Mouse (Mus musculus) intestine, embryonic 14.5 days (tissue): Measurements from ENCODE around the gene Wdr11. TPM values are rescaled to one million over a fixed set of nuclear protein-coding genes. Genes with fewer than 3 reads are reported as not detected.

Experiments used
- ATAC-seq: fragments of 200-750 bp; cut with Nextera tagmentation; replicated peaks from 2 replicates; pipeline ENCODE4 v1.8.0; 2017; ENCODE audit warnings: low read depth, moderate number of reproducible peaks, moderate TSS enrichment, moderate library complexity; ENCODE audit not compliant: low FRiP score, low TSS enrichment
- DNase-seq: peaks from one replicate; pipeline ENCODE4 v3.0.0-alpha.2; 2018; ENCODE audit warnings: low spot score
- H3K27ac ChIP-seq: fragments of 300-500 bp; sonication (generic); 2 replicates; pipeline ENCODE4 v1.5.1; 2014; ENCODE audit warnings: low read depth, mild to moderate bottlenecking, control low read depth
- H3K27me3 ChIP-seq: fragments of 300-500 bp; sonication (generic); replicated peaks from 2 replicates; pipeline ENCODE4 v1.6.1; 2014; ENCODE audit warnings: low read length, control low read depth; ENCODE audit not compliant: control insufficient read depth, insufficient read depth
- H3K36me3 ChIP-seq: fragments of 300-500 bp; sonication (generic); 2 replicates; pipeline ENCODE4 v1.6.1; 2014; ENCODE audit warnings: low read length, control low read depth; ENCODE audit not compliant: control insufficient read depth, insufficient read depth
- H3K4me1 ChIP-seq: fragments of 300-500 bp; sonication (generic); replicated peaks from 2 replicates; pipeline ENCODE4 v1.6.1; 2014; ENCODE audit warnings: low read length, control low read depth, mixed read lengths; ENCODE audit not compliant: control insufficient read depth, insufficient read depth
- H3K4me2 ChIP-seq: fragments of 300-500 bp; sonication (generic); 2 replicates; pipeline ENCODE4 v1.6.1; 2014; ENCODE audit warnings: low read length
- H3K4me3 ChIP-seq: fragments of 300-500 bp; sonication (generic); 2 replicates; pipeline ENCODE4 v1.5.1; 2014; ENCODE audit warnings: low read depth, low read length, control low read depth, mixed read lengths
- H3K9ac ChIP-seq: fragments of 300-500 bp; sonication (generic); 2 replicates; pipeline ENCODE4 v1.6.1; 2014; ENCODE audit warnings: mild to moderate bottlenecking, low read length
- H3K9me3 ChIP-seq: fragments of 300-500 bp; sonication (generic); 2 replicates; pipeline ENCODE4 v1.6.1; 2016; ENCODE audit warnings: low read length, control low read depth; ENCODE audit not compliant: control insufficient read depth
- WGBS: fragments of 180-500 bp; shearing (Covaris S2); extraction: QIAGEN DNeasy Blood & Tissue Kit; methylation state at CpG from one replicate; pipeline ENCODE4 v1.1.7; 2014; 5-methylcytosine and 5-hydroxymethylcytosine counted together
- polyA plus RNA-seq: library from polyadenylated mRNA; unstranded; fragments of >200 nt; fragmentation: Nextera tagmentation; extraction: Ambion mirVana; gene quantifications from 2 replicates; pipeline ENCODE4 v1.2.1, GENCODE M21; 2014

The Wdr11 gene
- polyA plus RNA-seq, 1 experiment from 2014 or later, result 39.3 TPM

DNA sequence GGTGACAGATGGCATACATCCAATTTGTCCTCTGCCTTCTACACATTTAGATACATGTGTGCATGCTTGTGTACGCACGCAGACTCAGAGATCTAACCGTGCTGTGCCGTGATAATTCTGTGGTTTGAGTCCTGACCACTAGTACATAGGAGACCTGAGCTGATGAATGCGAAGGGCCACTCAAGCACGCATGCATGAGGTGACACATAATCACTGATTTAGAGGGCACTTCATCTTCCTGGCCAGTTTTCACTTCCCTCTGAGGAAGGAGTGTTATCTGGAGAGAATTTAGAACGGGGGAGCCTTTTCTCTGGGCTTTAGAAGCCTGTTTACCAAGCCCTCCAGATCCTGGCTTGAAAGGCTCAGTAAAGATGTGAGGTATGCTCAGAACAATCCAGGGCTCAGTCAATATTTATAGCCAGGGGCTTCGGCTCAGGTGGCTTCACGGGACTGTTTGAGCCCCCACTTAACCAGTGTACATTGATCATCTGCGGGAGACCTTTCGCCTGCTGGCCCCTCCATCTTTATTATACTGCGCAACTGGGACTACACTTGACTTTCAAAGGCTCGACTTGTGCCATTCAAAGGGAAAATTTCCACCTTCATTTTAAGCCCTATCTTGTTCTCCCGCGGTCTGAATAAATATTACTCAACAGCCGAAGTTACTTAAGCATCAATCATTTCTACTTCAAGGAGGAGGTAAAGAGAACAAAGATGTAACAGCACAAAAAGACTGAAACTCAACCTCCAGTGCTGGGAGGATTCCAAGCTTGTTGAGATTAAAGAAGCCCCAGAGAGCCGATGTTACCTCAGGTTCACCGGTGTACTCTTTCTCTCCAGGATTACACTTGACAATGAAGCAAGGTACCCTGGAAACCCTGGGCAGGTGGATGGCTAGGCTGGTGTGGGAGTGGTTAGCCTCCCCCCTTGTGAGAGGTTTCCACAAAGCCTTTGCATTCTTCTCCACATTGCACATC, 80.3 kb downstream of the Wdr11 start:
- Histone ChIP-seq H3K9ac (no peak overlapping the region), H3K27ac (no peak overlapping the region), H3K4me3 (no peak overlapping the region), H3K36me3 (no peaks in the 10 kb centered on the region), H3K9me3 (no peaks in the 10 kb centered on the region), H3K27me3 (no peaks in the 10 kb centered on the region), H3K4me1 (peaks cover 4% of the 10 kb centered on the region; the same call in 1 of the 2 replicates), H3K4me2 (no peak overlapping the region)
- ATAC-seq (no peak), DNase-seq (no peak)
- 64% methylated on average over 18 of the region's 18 CpGs for WGBS

DNA sequence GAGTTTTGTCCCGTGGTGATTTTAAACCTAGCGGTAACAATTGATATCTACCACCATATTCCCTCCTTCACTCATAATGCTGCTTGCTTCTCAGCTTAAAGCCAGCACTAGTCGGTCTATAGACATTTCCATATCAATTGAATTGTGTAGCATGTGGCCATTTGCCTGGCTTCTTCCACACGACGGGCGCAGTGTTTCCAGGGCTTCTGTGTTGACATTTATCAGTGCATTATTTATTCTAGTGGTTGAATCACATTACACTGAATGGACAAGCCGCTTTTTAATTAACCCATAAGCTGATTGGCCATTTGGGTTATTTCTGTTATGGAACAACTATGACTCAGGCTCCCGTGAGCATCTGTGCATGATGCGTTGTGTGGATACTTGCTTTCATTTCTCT, 82.1 kb downstream of the Wdr11 start:
- H3K4me2 ChIP-seq, result no peak overlapping the region
- no peak overlapping the region for H3K27ac ChIP-seq
- H3K36me3 ChIP-seq, result no peaks in the 10 kb centered on the region
- H3K4me1 ChIP-seq, result peaks cover 7% of the 10 kb centered on the region; the same call in 1 of the 2 replicates
- 84% methylated on average over 9 of the region's 9 CpGs for WGBS
- H3K27me3 ChIP-seq, result no peaks in the 10 kb centered on the region
- ATAC-seq (no peak), DNase-seq (no peak)
- no peak overlapping the region for H3K9ac ChIP-seq
- H3K4me3 ChIP-seq, result no peak overlapping the region
- H3K9me3 ChIP-seq, result no peaks in the 10 kb centered on the region

GRCm38 (mm10) chr7:129674558-129674957, 82.9 kb downstream of the Wdr11 start:
- H3K27ac ChIP-seq, result no peak overlapping the region
- H3K4me2 ChIP-seq, result no peak overlapping the region
- ATAC-seq (no peak), DNase-seq (no peak)
- H3K9me3 ChIP-seq, result no peaks in the 10 kb centered on the region
- H3K4me3 ChIP-seq, result no peak overlapping the region
- H3K4me1 ChIP-seq, result peaks cover 13% of the 10 kb centered on the region
- 84% methylated on average over 4 of the region's 4 CpGs for WGBS
- no peak overlapping the region for H3K9ac ChIP-seq
- H3K27me3 ChIP-seq, result no peaks in the 10 kb centered on the region
- no peaks in the 10 kb centered on the region for H3K36me3 ChIP-seq

GRCm38 (mm10) chr7:129675852-129676251, 84.2 kb downstream of the Wdr11 start:
- H3K4me1 ChIP-seq, result peaks cover 16% of the 10 kb centered on the region

GRCm38 (mm10) chr7:129677141-129677540, 85.5 kb downstream of the Wdr11 start:
- Histone ChIP-seq H3K27ac (no peak overlapping the region), H3K9ac (no peak overlapping the region)
- no peak for DNase-seq

More at GRCm38 (mm10) chr7:129675852-129676251, 84.2 kb downstream of the Wdr11 start:
- H3K9ac ChIP-seq, result no peak overlapping the region
- H3K4me2 ChIP-seq, result no peak overlapping the region
- ATAC-seq, result no peak
- H3K27ac ChIP-seq, result no peak overlapping the region
- H3K4me3 ChIP-seq, result no peak overlapping the region
- 89% methylated on average over 6 of the region's 6 CpGs for WGBS
- no peaks in the 10 kb centered on the region for H3K27me3 ChIP-seq
- H3K9me3 ChIP-seq, result no peaks in the 10 kb centered on the region
- no peaks in the 10 kb centered on the region for H3K36me3 ChIP-seq
- DNase-seq, result no peak

DNA sequence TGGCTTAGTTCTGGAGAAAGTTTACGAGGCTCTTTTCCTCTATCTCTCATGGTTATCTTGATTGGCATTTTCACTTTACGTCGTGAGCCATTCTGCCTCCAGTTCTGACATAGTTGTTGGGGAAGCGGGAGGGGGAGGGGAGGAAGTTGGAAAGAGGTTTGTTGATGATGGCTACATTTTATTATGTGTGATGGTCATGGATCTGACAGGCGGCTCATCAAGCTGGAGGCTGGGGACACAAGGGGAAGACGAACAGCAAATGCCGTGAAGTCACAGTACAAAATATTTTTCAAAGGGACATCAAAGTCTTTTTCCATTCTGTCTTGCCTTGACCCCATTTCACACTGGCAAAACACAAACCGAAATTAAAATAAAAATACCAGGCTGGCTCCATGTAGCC, 86.8 kb downstream of the Wdr11 start:
- Histone ChIP-seq H3K4me1 (peaks cover 26% of the 10 kb centered on the region), H3K27ac (no peak overlapping the region), H3K4me3 (no peak overlapping the region), H3K9me3 (no peaks in the 10 kb centered on the region), H3K36me3 (no peaks in the 10 kb centered on the region), H3K4me2 (no peak overlapping the region), H3K9ac (no peak overlapping the region), H3K27me3 (no peaks in the 10 kb centered on the region)
- no peak for ATAC-seq
- 37% methylated on average over 8 of the region's 8 CpGs for WGBS
- DNase-seq, result no peak

More at GRCm38 (mm10) chr7:129677141-129677540, 85.5 kb downstream of the Wdr11 start:
- Histone ChIP-seq H3K4me1 (peaks cover 21% of the 10 kb centered on the region), H3K9me3 (no peaks in the 10 kb centered on the region), H3K36me3 (no peaks in the 10 kb centered on the region), H3K27me3 (no peaks in the 10 kb centered on the region), H3K4me2 (no peak overlapping the region), H3K4me3 (no peak overlapping the region)
- ATAC-seq, result no peak
- WGBS, result 72% methylated on average over 4 of the region's 4 CpGs

- DNase-seq (no peak), ATAC-seq (no peak)
- H3K36me3 ChIP-seq, result no peaks in the 10 kb centered on the region
- no peaks in the 10 kb centered on the region for H3K27me3 ChIP-seq
- H3K9ac ChIP-seq, result no peak overlapping the region
- peak overlapping the region; percentile 57; the same call in 1 of the 2 replicates for H3K27ac ChIP-seq
- WGBS, result 25% methylated on average over 8 of the region's 8 CpGs
- peaks cover 26% of the 10 kb centered on the region for H3K4me1 ChIP-seq
- no peak overlapping the region for H3K4me3 ChIP-seq
- no peaks in the 10 kb centered on the region for H3K9me3 ChIP-seq
- no peak overlapping the region for H3K4me2 ChIP-seq
These were observed 87.3 kb downstream of the Wdr11 start for GRCm38 (mm10) chr7:129678972-129679371.

- Histone ChIP-seq H3K27me3 (no peaks in the 10 kb centered on the region), H3K27ac (peak overlapping the region; percentile 75), H3K9me3 (no peaks in the 10 kb centered on the region), H3K36me3 (no peaks in the 10 kb centered on the region), H3K4me3 (no peak overlapping the region), H3K4me1 (peaks cover 27% of the 10 kb centered on the region), H3K9ac (no peak overlapping the region), H3K4me2 (no peak overlapping the region)
- DNase-seq (peak; percentile 73), ATAC-seq (peak; percentile 70)
- WGBS, result 22% methylated on average over 10 of the region's 10 CpGs
These were observed 89.0 kb downstream of the Wdr11 start for GRCm38 (mm10) chr7:129680534-129681210.
